Mouse (Mus musculus): ENCODE measurements around the gene Mpp5. TPM values are rescaled to one million over a fixed set of nuclear protein-coding genes. Genes with fewer than 3 reads are reported as not detected.
A peak's percentile ranks its signal among the peaks of the same experiment; 100 is the strongest.

The Mpp5 gene
- total and polyA plus RNA-seq, 2 experiments from 2014 or later, result 12.2 to 20.3 TPM

DNA sequence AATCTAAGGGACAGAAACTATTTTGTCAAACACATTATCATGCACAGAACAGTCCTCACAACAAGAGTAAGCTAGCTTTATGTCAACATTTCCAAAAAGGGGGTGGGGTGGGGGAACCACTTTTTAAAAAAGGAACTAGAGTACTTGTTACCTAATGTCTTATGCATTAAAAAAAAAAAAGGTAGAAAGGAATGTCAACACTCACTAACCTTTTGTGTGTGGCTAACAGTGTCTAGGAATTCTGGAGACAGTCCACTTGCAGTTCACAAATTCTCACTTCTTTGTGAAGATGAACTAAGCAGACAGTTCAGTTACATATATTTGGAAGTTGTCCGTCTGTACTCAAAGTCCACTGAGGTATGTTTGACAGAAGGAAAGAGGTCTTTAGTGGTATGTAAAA lies 1.3 kb upstream of the Mpp5 start:
- DNase-seq (ENCODE audit: low spot score), result no peak
- H3K4me2 ChIP-seq (ENCODE audit: low read depth, low read length, poor library complexity, severe bottlenecking), result no peak overlapping the region
- H3K4me1 ChIP-seq (ENCODE audit: insufficient read depth, low read length), result no peaks in the 10 kb centered on the region
- TF ChIP-seq CTCF (IDR thresholded peaks at IDR 0.05), result no peak
- no peaks in the 10 kb centered on the region for H3K9me3 ChIP-seq (ENCODE audit: low read length)
- H3K36me3 ChIP-seq (ENCODE audit: insufficient read depth, low read length), result no peaks in the 10 kb centered on the region
- peaks cover 3% of the 10 kb centered on the region; the same call in 1 of the 2 replicates for H3K27me3 ChIP-seq (ENCODE audit: insufficient read depth, low read length)
- no peak overlapping the region for H3K9ac ChIP-seq (replicated peaks; ENCODE audit: low read length, poor library complexity, severe bottlenecking)
- 48% methylated on average over 1 of the region's 1 CpGs for WGBS
- H3K27ac ChIP-seq (ENCODE audit: low read depth, low read length), result no peak overlapping the region
- no peak for ATAC-seq (ENCODE audit: low FRiP score)
- H3K4me3 ChIP-seq (ENCODE audit: low read depth, low read length), result no peak overlapping the region

- peak overlapping the region; percentile 66 for H3K4me3 ChIP-seq (ENCODE audit: low read depth, low read length)
- no peak for TF ChIP-seq CTCF (IDR thresholded peaks at IDR 0.05)
- peak overlapping the region; percentile 88 for H3K4me2 ChIP-seq (ENCODE audit: low read depth, low read length, poor library complexity, severe bottlenecking)
- no peak overlapping the region for H3K27ac ChIP-seq (ENCODE audit: low read depth, low read length)
- H3K27me3 ChIP-seq (ENCODE audit: insufficient read depth, low read length), result peaks cover 3% of the 10 kb centered on the region; the same call in 1 of the 2 replicates
- no peaks in the 10 kb centered on the region for H3K9me3 ChIP-seq (ENCODE audit: low read length)
- peak; percentile 11 for ATAC-seq (ENCODE audit: low FRiP score)
- WGBS, result 0% methylated on average over 10 of the region's 10 CpGs
- H3K9ac ChIP-seq (replicated peaks; ENCODE audit: low read length, poor library complexity, severe bottlenecking), result peak overlapping the region; percentile 62
- DNase-seq (ENCODE audit: low spot score), result no peak
- no peaks in the 10 kb centered on the region for H3K36me3 ChIP-seq (ENCODE audit: insufficient read depth, low read length)
- no peaks in the 10 kb centered on the region for H3K4me1 ChIP-seq (ENCODE audit: insufficient read depth, low read length)
Measured at GRCm38 (mm10) chr12:78748113-78748512, 594 bp upstream of the Mpp5 start.

DNA sequence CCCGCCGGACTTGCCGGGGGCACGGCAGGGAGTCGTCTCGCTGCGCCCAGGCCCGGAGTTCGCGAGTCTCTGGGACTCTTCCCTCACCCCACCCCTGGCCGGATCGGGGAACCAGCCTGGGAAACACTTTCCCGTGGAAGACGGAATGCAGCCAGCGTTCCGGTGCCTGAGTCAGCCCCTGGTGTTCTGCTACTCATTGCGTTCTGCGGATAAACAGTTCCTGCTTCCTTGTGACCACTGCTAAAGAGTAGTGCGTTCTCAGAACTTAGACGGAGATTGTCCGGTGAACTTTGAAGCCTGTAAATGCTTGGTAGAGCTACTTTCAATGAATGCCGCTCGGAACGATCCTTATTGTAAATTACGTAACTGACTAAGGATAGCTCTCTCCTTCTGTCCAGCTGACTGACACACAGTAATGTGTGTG lies 683 bp downstream of the Mpp5 start:
- Histone ChIP-seq H3K4me3 (ENCODE audit: low read depth, low read length) (peak overlapping the region; percentile 66), H3K27me3 (ENCODE audit: insufficient read depth, low read length) (peaks cover 3% of the 10 kb centered on the region; the same call in 1 of the 2 replicates), H3K9me3 (ENCODE audit: low read length) (no peaks in the 10 kb centered on the region), H3K9ac (replicated peaks; ENCODE audit: low read length, poor library complexity, severe bottlenecking) (peak overlapping the region; percentile 73), H3K4me2 (ENCODE audit: low read depth, low read length, poor library complexity, severe bottlenecking) (peak overlapping the region; percentile 88), H3K4me1 (ENCODE audit: insufficient read depth, low read length) (no peaks in the 10 kb centered on the region), H3K36me3 (ENCODE audit: insufficient read depth, low read length) (no peaks in the 10 kb centered on the region), H3K27ac (ENCODE audit: low read depth, low read length) (peak overlapping the region; percentile 60)
- WGBS, result under 1% methylated on average over 20 of the region's 25 CpGs
- ATAC-seq (ENCODE audit: low FRiP score) (peak; percentile 28), DNase-seq (ENCODE audit: low spot score) (peak; percentile 56)
- TF ChIP-seq CTCF (IDR thresholded peaks at IDR 0.05), result no peak

- Histone ChIP-seq H3K36me3 (ENCODE audit: insufficient read depth, low read length) (no peaks in the 10 kb centered on the region), H3K4me1 (ENCODE audit: insufficient read depth, low read length) (no peaks in the 10 kb centered on the region), H3K9me3 (ENCODE audit: low read length) (no peaks in the 10 kb centered on the region), H3K9ac (replicated peaks; ENCODE audit: low read length, poor library complexity, severe bottlenecking) (no peak overlapping the region), H3K4me2 (ENCODE audit: low read depth, low read length, poor library complexity, severe bottlenecking) (no peak overlapping the region), H3K4me3 (ENCODE audit: low read depth, low read length) (no peak overlapping the region), H3K27ac (ENCODE audit: low read depth, low read length) (no peak overlapping the region), H3K27me3 (ENCODE audit: insufficient read depth, low read length) (no peaks in the 10 kb centered on the region)
- ATAC-seq (ENCODE audit: low FRiP score) (no peak), DNase-seq (ENCODE audit: low spot score) (no peak)
- no peak for TF ChIP-seq CTCF (IDR thresholded peaks at IDR 0.05)
Measured at GRCm38 (mm10) chr12:78761979-78762378, 13.3 kb downstream of the Mpp5 start.

DNA sequence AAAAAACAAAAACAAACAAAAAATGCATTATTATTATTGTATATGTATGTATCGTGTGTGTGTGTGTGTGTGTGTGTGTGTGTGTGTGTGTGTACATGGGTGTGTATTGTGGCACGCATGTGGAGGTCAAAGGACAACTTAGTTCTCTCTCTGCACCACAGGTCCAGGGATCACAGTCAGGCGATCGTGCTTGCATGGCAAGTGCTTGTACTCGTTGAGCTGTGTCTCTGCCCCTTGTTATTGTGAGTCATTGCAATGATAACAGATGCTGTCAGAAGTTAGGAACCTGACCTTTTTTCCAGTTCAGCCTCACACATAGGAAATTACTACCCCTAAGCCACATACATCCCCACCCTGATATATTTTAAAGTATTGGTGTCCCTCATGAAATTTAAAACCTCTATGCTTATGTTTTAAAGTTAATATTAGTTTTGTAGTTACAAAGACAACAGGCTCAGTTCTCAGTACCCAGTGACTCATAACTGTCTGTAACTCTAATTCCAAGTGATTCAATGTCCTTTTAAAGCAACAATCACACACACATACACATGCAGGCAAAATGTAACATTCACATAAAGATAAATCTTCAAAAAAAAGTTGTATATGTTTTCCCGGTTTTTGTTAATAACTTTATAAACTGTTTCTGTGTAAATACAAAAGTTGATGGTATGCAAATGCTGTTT lies 20.5 kb downstream of the Mpp5 start:
- no peaks in the 10 kb centered on the region for H3K4me1 ChIP-seq (ENCODE audit: insufficient read depth, low read length)
- no peak overlapping the region for H3K9ac ChIP-seq (replicated peaks; ENCODE audit: low read length, poor library complexity, severe bottlenecking)
- H3K27me3 ChIP-seq (ENCODE audit: insufficient read depth, low read length), result no peaks in the 10 kb centered on the region
- no peak overlapping the region for H3K27ac ChIP-seq (ENCODE audit: low read depth, low read length)
- 82% methylated on average over 6 of the region's 6 CpGs for WGBS
- DNase-seq (ENCODE audit: low spot score) (no peak), ATAC-seq (ENCODE audit: low FRiP score) (no peak)
- TF ChIP-seq CTCF (IDR thresholded peaks at IDR 0.05), result no peak
- H3K4me3 ChIP-seq (ENCODE audit: low read depth, low read length), result no peak overlapping the region
- H3K36me3 ChIP-seq (ENCODE audit: insufficient read depth, low read length), result no peaks in the 10 kb centered on the region
- H3K4me2 ChIP-seq (ENCODE audit: low read depth, low read length, poor library complexity, severe bottlenecking), result no peak overlapping the region
- H3K9me3 ChIP-seq (ENCODE audit: low read length), result no peaks in the 10 kb centered on the region

DNA sequence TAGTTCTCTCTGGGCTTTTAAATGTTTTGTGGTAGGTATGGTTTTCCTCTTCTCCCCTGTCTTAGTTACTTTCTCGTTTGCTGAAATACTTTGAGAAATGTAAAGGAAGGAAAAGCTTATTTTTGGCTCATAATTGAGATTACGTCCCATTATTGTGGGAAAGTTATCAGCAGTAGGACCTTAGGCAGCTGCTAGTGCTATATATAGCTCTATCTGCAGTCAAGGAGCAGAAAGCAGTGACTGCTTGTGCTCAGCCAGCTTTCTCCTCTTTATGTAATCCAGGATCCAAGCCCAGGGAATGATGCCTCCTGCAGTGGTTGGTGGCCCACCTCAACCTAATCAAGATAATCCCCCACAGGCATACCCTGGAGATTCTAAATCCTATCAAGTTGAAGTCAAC lies 24.5 kb downstream of the Mpp5 start:
- WGBS, result 84% methylated on average over 2 of the region's 2 CpGs
- DNase-seq (ENCODE audit: low spot score), result no peak
- no peak overlapping the region for H3K27ac ChIP-seq (ENCODE audit: low read depth, low read length)
- ATAC-seq (ENCODE audit: low FRiP score), result no peak
- H3K27me3 ChIP-seq (ENCODE audit: insufficient read depth, low read length), result no peaks in the 10 kb centered on the region
- H3K4me1 ChIP-seq (ENCODE audit: insufficient read depth, low read length), result no peaks in the 10 kb centered on the region
- H3K4me3 ChIP-seq (ENCODE audit: low read depth, low read length), result no peak overlapping the region
- H3K36me3 ChIP-seq (ENCODE audit: insufficient read depth, low read length), result no peaks in the 10 kb centered on the region
- no peak for TF ChIP-seq CTCF (IDR thresholded peaks at IDR 0.05)
- no peaks in the 10 kb centered on the region for H3K9me3 ChIP-seq (ENCODE audit: low read length)
- no peak overlapping the region for H3K4me2 ChIP-seq (ENCODE audit: low read depth, low read length, poor library complexity, severe bottlenecking)
- no peak overlapping the region for H3K9ac ChIP-seq (replicated peaks; ENCODE audit: low read length, poor library complexity, severe bottlenecking)

Measured in midbrain, postnatal 0 days (tissue).